Mouse (Mus musculus) B cell, adult 2 months (primary cell): ENCODE data around the gene Bcas3.

Source experiments
- DNase-seq, 2 experiments: peaks; one replicate each; pipeline ENCODE4 v3.0.0; 2022

Gene Bcas3

DNA sequence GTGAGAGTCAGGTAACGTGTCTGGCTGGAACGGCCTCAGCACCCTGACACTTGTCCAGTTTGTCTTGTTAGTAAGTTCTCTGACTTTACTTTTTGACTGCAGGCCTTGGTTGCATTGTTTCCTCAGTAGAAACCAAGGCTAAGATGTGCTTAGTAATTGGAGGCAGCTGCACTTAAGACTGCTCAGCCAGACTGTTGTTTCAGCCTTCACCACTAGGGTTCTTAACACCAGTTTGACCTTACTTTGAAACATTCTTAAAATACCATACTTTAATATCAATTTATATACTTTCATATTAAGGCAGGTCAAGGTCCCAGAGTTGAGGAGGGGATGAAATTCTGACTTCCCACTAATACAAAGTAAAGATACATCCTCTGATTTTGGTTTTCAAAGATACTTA is 273.9 kb downstream of the Bcas3 start:
- no peak for DNase-seq

- no peak for DNase-seq
Measured at GRCm38 (mm10) chr11:85627405-85627804, 274.4 kb downstream of the Bcas3 start.

- no peak for DNase-seq
Measured at GRCm38 (mm10) chr11:85628303-85629063, 275.5 kb downstream of the Bcas3 start.

DNA sequence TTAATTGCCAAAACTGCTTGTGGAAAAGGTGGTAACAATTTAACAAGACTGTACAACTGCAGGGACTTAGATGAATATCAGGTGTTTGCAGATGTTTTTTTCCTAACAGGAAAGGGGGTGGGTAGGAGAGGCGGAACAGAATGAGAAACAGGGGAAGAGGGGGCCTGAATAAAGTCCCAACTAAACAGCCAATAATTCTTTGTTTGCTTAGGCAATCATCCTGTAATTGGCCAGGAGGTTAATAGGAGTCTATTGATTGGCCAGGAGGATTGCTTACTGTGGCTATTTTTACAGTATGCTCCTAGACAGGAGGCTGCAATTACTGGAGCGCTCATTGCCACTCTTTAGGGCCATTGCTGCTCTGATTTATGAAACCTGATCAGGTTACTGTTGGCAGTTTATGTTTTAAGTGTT is 279.6 kb downstream of the Bcas3 start:
- DNase-seq = no peak

GRCm38 (mm10) chr11:85638696-85639495 is 285.9 kb downstream of the Bcas3 start:
- DNase-seq = no peak

GRCm38 (mm10) chr11:85640659-85641058 is 287.7 kb downstream of the Bcas3 start:
- no peak for DNase-seq

- DNase-seq = no peak
Measured at GRCm38 (mm10) chr11:85641486-85641885, 288.5 kb downstream of the Bcas3 start.

- no peak for DNase-seq
Measured at GRCm38 (mm10) chr11:85642591-85642990, 289.6 kb downstream of the Bcas3 start.

- DNase-seq = no peak
Measured at GRCm38 (mm10) chr11:85643025-85643424, 290.1 kb downstream of the Bcas3 start.

DNA sequence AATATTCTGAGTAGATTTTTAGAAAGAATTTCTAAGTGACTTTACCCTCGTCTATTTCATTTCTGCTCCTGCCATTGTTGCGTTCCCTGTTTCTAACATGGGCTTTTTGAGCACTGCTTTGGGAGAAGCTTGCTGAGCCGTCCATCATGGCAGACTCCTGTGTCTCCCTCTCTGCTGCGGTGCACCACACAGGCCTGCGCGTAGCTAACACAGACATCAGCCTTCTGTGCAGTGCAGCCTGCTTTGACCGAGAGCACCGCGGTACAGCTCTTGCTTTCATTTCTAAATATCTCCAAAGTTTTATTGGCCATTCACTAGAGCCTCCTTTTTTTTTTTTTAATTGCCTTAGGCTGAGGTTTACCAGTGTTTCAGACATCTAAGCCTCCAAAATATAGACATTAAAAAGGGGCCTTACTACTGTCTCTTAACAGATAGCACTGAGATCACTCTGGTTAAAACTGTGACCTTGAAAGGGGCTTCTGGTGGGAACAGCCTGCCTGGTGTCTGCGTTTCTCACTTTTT is 290.6 kb downstream of the Bcas3 start:
- DNase-seq = no peak

- DNase-seq = no peak
Measured at GRCm38 (mm10) chr11:85644027-85644747, 291.2 kb downstream of the Bcas3 start.

- DNase-seq = peak in 1 of 2 experiments; percentile 1
Measured at GRCm38 (mm10) chr11:85644748-85645060, 291.7 kb downstream of the Bcas3 start.

- DNase-seq = no peak
Measured at GRCm38 (mm10) chr11:85645152-85645835, 292.3 kb downstream of the Bcas3 start.

DNA sequence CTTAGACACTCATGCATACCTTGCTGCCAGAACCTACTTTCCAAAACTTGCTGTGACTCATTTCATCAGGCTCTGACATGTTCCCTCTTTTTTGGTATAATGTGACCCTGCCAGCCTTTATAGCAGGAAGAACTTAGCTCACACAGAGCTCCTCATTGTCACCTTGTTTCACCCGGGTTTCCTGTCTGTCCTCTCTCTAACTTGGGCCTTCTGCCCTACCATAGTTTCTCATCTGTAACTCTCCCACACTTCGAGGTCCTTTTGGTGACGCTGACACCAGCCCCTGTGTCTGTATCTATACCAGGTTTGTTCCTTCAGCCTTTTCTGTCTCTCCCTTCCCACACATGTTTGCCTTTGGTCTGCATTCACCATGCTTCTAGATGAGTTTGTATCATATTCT is 295.9 kb downstream of the Bcas3 start:
- no peak for DNase-seq

DNA sequence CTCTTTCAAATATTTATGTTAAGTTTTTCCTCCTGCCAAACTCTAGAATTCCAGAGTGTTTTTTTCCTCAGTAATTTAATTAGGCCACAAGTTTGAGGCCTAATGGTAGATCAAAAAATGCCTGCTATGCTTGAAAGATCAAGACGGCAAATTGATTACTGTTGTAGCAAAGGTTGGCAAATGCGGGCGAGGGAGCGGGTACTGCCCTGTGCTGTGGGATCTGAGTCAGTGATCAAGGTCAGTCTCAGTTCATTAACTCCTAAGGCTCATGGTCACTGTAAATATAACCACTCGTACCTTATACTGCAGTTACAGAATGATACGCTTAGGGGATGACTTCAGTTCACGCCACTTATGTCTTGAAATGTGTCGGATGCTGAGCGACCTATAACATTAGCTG is 296.4 kb downstream of the Bcas3 start:
- DNase-seq = no peak

DNA sequence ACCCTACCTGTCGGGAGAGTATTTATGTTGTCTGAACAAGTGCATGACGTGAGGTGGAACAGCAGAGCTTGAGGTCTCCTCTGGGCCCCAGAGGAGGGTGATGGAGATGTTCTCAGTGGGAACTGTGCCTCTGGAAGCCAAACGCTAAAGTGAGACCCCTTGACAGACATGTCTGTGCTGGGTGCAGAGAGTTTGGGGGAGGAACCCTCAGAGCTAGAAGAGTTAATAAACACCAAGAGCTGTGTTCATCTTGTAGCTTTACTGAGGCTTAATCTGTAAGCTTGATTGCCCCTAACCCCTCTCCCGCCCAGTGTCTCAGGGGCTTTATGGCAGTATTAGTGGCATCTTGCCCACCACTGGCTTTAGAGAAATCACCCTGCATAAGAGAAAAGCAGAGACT is 304.5 kb downstream of the Bcas3 start:
- no peak for DNase-seq

GRCm38 (mm10) chr11:85660304-85660703 is 307.3 kb downstream of the Bcas3 start:
- DNase-seq = no peak

DNA sequence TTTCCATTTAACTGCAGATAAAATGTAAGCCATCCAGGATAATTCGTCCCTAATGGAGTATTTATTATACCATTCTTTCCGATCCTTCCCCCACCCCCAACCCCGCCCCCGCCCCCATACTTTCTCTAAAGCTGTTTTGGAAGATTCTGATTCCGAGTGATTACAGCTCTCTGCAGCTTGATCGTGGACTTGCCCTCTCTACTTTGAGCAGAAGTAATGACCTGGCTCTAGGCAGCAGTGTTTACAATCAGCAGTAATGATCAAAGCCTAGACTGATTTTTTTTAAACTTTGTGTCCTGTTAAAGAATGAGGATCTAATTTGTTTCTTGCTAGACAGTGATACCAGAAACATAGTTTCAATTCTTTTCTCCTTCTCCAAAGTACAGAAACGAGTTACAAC is 314.2 kb downstream of the Bcas3 start:
- DNase-seq = no peak

GRCm38 (mm10) chr11:85667741-85668140 is 314.8 kb downstream of the Bcas3 start:
- DNase-seq = no peak

GRCm38 (mm10) chr11:85672881-85673475 is 320.0 kb downstream of the Bcas3 start:
- DNase-seq = no peak

GRCm38 (mm10) chr11:85675244-85675643 is 322.3 kb downstream of the Bcas3 start:
- no peak for DNase-seq

DNA sequence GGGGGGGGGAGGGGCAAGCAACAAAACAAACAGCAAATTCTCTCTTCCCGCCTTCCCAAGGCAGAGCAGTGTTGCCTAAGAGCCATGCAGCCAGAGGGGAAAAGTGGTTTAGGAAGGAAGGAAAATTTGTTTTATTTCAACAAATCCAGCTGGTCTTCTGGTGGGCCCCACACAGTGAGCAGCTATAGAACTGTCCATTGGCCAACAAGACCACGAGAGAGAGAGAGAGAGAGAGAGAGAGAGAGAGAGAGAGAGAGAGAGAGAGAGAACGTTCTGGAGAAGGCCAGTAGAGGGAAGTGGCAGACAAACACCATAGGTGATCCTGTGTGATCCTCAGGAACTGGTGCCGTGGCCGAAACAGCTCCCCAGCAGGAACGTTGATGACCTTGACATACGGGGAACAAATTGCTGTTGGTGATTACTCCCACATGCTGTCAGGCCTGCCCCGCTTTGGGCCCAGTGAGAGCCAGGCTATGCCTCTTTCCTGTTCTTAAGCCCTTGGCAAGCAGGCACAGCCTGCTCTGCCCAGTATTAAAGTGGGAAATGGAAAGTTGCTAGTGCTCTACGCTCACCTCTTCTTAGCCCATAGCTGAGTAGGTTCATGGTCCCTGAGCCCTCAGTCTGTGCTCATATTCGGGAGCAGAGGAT is 323.5 kb downstream of the Bcas3 start:
- no peak for DNase-seq
